Mouse (Mus musculus) left cerebral cortex, adult 18-20 months (tissue): ENCODE measurements around the gene Ikzf4. TPM values are rescaled to one million over a fixed set of nuclear protein-coding genes. Genes with fewer than 3 reads are reported as not detected.

Source experiments
- DNase-seq, 2 experiments: peaks; one replicate each; pipeline ENCODE4 v3.0.0; 2021 to 2022; ENCODE audit warnings: low spot score in 2 of 2, mixed read lengths in 1 of 2
- long read RNA-seq, 2 experiments: library from polyadenylated mRNA; stranded (forward); transcript quantifications; one replicate each; pipeline ENCODE4 v2.0.0; 2021
- total RNA-seq, 2 experiments: library from RNA; stranded (reverse); gene quantifications; 2 replicates each; pipeline ENCODE4 v1.2.3; 2021

The Ikzf4 gene
- 10 to 100 TPM; 12.8 to 17.6 TPM for total RNA-seq
- long read RNA-seq, experiment 1, full-length matches to known transcripts, result 1 of 5 reads
- long read RNA-seq, experiment 1, partial matches to known transcripts, result 0 of 5 reads
- long read RNA-seq, experiment 1, other reads (novel, unspliced or antisense), result 4 of 5 reads
- long read RNA-seq, experiment 2, partial matches to known transcripts, result 1 of 4 reads
- long read RNA-seq, experiment 2, other reads (novel, unspliced or antisense), result 3 of 4 reads

GRCm38 (mm10) chr10:128645111-128646011 is at the start of gene Ikzf4:
TSS of gene Ikzf4 (minus strand) at chr10:128645991.
- peak; percentile 44 to 51 for DNase-seq

GRCm38 (mm10) chr10:128695411-128695991 is 49.7 kb upstream of the Ikzf4 start:
- no peak for DNase-seq

- DNase-seq, result no peak
These were observed 28.7 kb upstream of the Ikzf4 start for GRCm38 (mm10) chr10:128674469-128675008.

- peak; percentile 73 to 79 for DNase-seq
These were observed 28.1 kb upstream of the Ikzf4 start, which contains the start of gene Suox for GRCm38 (mm10) chr10:128673763-128674468. TSS of gene Suox (minus strand) at chr10:128674073.

GRCm38 (mm10) chr10:128671148-128671547 is 25.4 kb upstream of the Ikzf4 start:
- DNase-seq, result no peak

- peak; percentile 71 to 76 for DNase-seq
These were observed 23.2 kb upstream of the Ikzf4 start for GRCm38 (mm10) chr10:128668790-128669672.

GRCm38 (mm10) chr10:128665806-128666205 is 20.0 kb upstream of the Ikzf4 start:
- DNase-seq, result no peak

GRCm38 (mm10) chr10:128665307-128665706 is 19.5 kb upstream of the Ikzf4 start:
- no peak for DNase-seq

GRCm38 (mm10) chr10:128664808-128665207 is 19.0 kb upstream of the Ikzf4 start:
- no peak for DNase-seq

- no peak for DNase-seq
These were observed 17.8 kb upstream of the Ikzf4 start for GRCm38 (mm10) chr10:128663441-128664220.

GRCm38 (mm10) chr10:128662465-128662864 is 16.7 kb upstream of the Ikzf4 start:
- no peak for DNase-seq

GRCm38 (mm10) chr10:128659490-128659889 is 13.7 kb upstream of the Ikzf4 start:
- no peak for DNase-seq

GRCm38 (mm10) chr10:128657844-128658243 is 12.1 kb upstream of the Ikzf4 start:
- DNase-seq, result no peak

GRCm38 (mm10) chr10:128656731-128657130 is 10.9 kb upstream of the Ikzf4 start:
- DNase-seq, result no peak

GRCm38 (mm10) chr10:128655254-128655653 is 9.5 kb upstream of the Ikzf4 start:
- DNase-seq, result no peak

- DNase-seq, result no peak
These were observed 8.1 kb upstream of the Ikzf4 start for GRCm38 (mm10) chr10:128653866-128654265.

- DNase-seq, result peak; percentile 32 to 44
These were observed 623 bp upstream of the Ikzf4 start for GRCm38 (mm10) chr10:128646139-128647089.

GRCm38 (mm10) chr10:128642749-128643148 is 3.0 kb downstream of the Ikzf4 start:
- DNase-seq, result no peak
